Mouse (Mus musculus) forebrain, embryonic 15.5 days (tissue): ENCODE data around the gene Vmn1r75. TPM values are rescaled to one million over a fixed set of nuclear protein-coding genes. Genes with fewer than 3 reads are reported as not detected.

Experiments
- ATAC-seq: fragments of 200-750 bp; cut with Nextera tagmentation; replicated peaks from 2 replicates; pipeline ENCODE4 v1.8.0; 2017; ENCODE audit warnings: mild to moderate bottlenecking, moderate TSS enrichment, moderate library complexity
- H3K27ac ChIP-seq: fragments of 300-500 bp; sonication (generic); replicated peaks from 2 replicates; pipeline ENCODE4 v1.5.1; 2015; ENCODE audit warnings: mild to moderate bottlenecking, inconsistent platforms
- H3K27me3 ChIP-seq: fragments of 300-500 bp; sonication (generic); 2 replicates; pipeline ENCODE4 v1.6.1; 2015; ENCODE audit warnings: inconsistent platforms
- H3K36me3 ChIP-seq: fragments of 300-500 bp; sonication (generic); 2 replicates; pipeline ENCODE4 v1.6.1; 2015; ENCODE audit warnings: mild to moderate bottlenecking, inconsistent platforms
- H3K4me1 ChIP-seq: fragments of 300-500 bp; sonication (generic); 2 replicates; pipeline ENCODE4 v1.6.1; 2015; ENCODE audit warnings: inconsistent platforms
- H3K4me2 ChIP-seq: fragments of 300-500 bp; sonication (generic); replicated peaks from 2 replicates; pipeline ENCODE4 v1.6.1; 2015; ENCODE audit warnings: mild to moderate bottlenecking, inconsistent platforms
- H3K4me3 ChIP-seq: fragments of 300-500 bp; sonication (generic); 2 replicates; pipeline ENCODE4 v1.5.1; 2015; ENCODE audit warnings: mild to moderate bottlenecking, inconsistent platforms
- H3K9ac ChIP-seq: fragments of 300-500 bp; sonication (generic); replicated peaks from 2 replicates; pipeline ENCODE4 v1.6.1; 2015; ENCODE audit warnings: mild to moderate bottlenecking, inconsistent platforms
- H3K9me3 ChIP-seq: fragments of 300-500 bp; sonication (generic); 2 replicates; pipeline ENCODE4 v1.6.1; 2016; ENCODE audit warnings: inconsistent platforms
- WGBS: fragments of 180-500 bp; shearing (Covaris S2); methylation state at CpG from one replicate; pipeline ENCODE4 v1.1.7; 2015; ENCODE audit warnings: mixed read lengths; 5-methylcytosine and 5-hydroxymethylcytosine counted together
- polyA plus RNA-seq: library from polyadenylated mRNA; unstranded; fragments of >200 nt; fragmentation: Nextera tagmentation; extraction: Ambion mirVana; gene quantifications from 2 replicates; pipeline ENCODE4 v1.2.1, GENCODE M21; 2015

The Vmn1r75 gene
- polyA plus RNA-seq, result not detected in 2 replicates

GRCm38 (mm10) chr7:11874330-11874729, at the start of gene Vmn1r75:
Gene Vmn1r75 (plus strand): TSS chr7:11874630.
- H3K36me3 ChIP-seq, result no peaks in the 10 kb centered on the region
- H3K9me3 ChIP-seq, result 0 out of 2 replicates have a peak, but pooled peaks cover 9% of the 10 kb centered on the region
- no peaks in the 10 kb centered on the region for H3K27me3 ChIP-seq
- no peak within 1 kb of the TSS for H3K4me3 ChIP-seq
- no peak within 1 kb of the TSS for H3K9ac ChIP-seq
- no peaks in the 10 kb centered on the region for H3K4me1 ChIP-seq
- ATAC-seq, result no peak
- H3K27ac ChIP-seq, result no peak within 1 kb of the TSS
- H3K4me2 ChIP-seq, result no peak within 1 kb of the TSS

DNA sequence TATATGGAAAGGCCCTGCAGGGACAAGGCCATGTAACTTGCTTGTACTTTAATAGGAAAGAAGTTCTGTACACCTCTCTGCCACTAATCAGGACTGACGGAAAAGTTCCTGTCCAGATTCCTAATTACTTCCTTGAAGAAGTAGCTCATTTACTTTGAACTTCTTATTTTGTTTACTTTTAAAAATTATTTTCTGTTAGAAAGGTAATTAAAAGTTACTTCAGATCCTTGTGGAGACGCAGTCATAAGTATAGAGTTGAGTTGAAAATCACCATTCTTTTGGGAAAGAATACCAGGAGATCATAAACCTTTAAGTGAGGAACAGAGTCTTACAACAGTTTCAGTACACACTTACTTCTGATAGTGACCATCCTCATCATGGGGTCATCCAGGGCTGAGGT, 40.8 kb upstream of the Vmn1r75 start, which contains the start of gene Vmn1r74:
Gene Vmn1r74, plus strand, starts transcription at position 301 of the 400 bp plus-strand sequence.
- H3K4me3 ChIP-seq, result no peak within 1 kb of the TSS
- H3K9ac ChIP-seq, result no peak within 1 kb of the TSS
- no peaks in the 10 kb centered on the region for H3K4me1 ChIP-seq
- no peak within 1 kb of the TSS for H3K27ac ChIP-seq
- WGBS, result 79% methylated on average over 2 of the region's 2 CpGs
- H3K36me3 ChIP-seq, result no peaks in the 10 kb centered on the region
- no peaks in the 10 kb centered on the region for H3K27me3 ChIP-seq
- no peak for ATAC-seq
- no peak within 1 kb of the TSS for H3K4me2 ChIP-seq
- H3K9me3 ChIP-seq, result peaks cover 21% of the 10 kb centered on the region

Other genes starting within 250 kb of the Vmn1r75 start
- gene Vmn1r72, start 194.5 kb upstream of the Vmn1r75 start, polyA plus RNA-seq, result not detected in 2 replicates
- gene Vmn1r73, start 144.4 kb upstream of the Vmn1r75 start, polyA plus RNA-seq, result not detected in 2 replicates
- gene Vmn1r74, start 40.6 kb upstream of the Vmn1r75 start, polyA plus RNA-seq, result not detected in 2 replicates
- not detected in 2 replicates for gene Vmn1r76, start 63.6 kb downstream of the Vmn1r75 start, polyA plus RNA-seq
- not detected in 2 replicates for gene Vmn1r77, start 162.1 kb downstream of the Vmn1r75 start, polyA plus RNA-seq